Mouse (Mus musculus) adrenal gland, postnatal 10 days (tissue): ENCODE measurements around the gene Fdxr. TPM values are rescaled to one million over a fixed set of nuclear protein-coding genes. Genes with fewer than 3 reads are reported as not detected.

Experiments used
- DNase-seq: peaks from one replicate; pipeline ENCODE4 v3.0.0; 2021; ENCODE audit warnings: mixed read lengths
- long read RNA-seq, 2 experiments: library from polyadenylated mRNA; stranded (forward); transcript quantifications; one replicate each; pipeline ENCODE4 v2.0.0; 2021
- total RNA-seq, 2 experiments: library from RNA; stranded (reverse); gene quantifications; 2 replicates each; pipeline ENCODE4 v1.2.3; 2021

The Fdxr gene
- total RNA-seq = 100 to 1,000 TPM; 368 to 383 TPM
- long read RNA-seq, experiment 1, transcript Fdxr-201 (12 exons, 1,948 nt) = major isoform, 403 of 581 reads
- long read RNA-seq, experiment 1, partial matches to known transcripts = 66 of 581 reads
- long read RNA-seq, experiment 1, other reads (novel, unspliced or antisense) = 110 of 581 reads
- long read RNA-seq, experiment 2, transcript Fdxr-201 (12 exons, 1,948 nt) = major isoform, 148 of 222 reads
- long read RNA-seq, experiment 2, partial matches to known transcripts = 26 of 222 reads
- long read RNA-seq, experiment 2, other reads (novel, unspliced or antisense) = 46 of 222 reads

DNA sequence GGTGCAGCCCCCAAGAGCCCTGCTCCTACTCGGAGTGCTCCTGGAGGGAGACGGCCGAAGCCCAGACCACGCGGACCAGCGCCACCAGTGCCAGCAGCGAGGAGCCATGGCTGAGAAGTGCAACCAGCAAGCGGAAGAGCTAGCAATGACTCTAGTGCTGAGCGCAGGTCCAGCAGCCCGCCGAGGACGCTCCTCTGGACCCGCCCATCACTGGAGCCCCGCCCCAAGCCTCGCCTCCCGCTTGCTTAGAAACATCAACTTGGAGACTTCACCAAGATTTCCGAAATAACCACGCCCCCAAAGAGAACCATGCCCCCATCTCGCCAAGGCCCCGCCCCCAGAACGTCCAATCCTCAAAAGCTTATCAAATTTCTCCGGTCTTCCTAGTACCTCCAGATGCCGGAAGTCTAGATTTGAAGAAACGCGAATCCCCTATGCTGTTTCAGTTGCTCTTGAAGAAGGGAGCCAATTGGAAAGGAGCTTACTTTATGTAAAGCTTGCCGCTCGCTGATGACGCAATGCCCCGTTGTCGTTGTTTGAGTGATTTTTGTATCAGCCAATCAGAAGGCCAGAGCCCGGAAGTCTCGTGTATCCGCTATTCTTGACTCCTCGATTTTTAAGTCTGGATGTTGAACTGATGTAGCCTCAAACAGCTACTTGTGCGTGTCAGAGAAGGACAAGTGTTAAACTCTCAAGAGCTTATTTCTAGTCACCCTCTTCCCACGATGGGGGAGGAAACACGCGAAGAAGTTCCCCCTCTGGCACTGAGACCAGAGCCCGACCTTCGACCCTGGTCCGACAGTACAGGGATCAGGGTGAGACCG, at the start of gene Fdxr:
Gene Fdxr, minus strand, starts transcription at position 271 of the 824 bp plus-strand sequence.
- DNase-seq = peak; percentile 99

GRCm38 (mm10) chr11:115323354-115323753, 46.5 kb upstream of the Fdxr start:
- no peak for DNase-seq

GRCm38 (mm10) chr11:115321906-115322693, 45.2 kb upstream of the Fdxr start, which contains the start of gene Ush1g:
Gene Ush1g, minus strand, starts transcription at chr11:115322041.
- peak; percentile 81 for DNase-seq

DNA sequence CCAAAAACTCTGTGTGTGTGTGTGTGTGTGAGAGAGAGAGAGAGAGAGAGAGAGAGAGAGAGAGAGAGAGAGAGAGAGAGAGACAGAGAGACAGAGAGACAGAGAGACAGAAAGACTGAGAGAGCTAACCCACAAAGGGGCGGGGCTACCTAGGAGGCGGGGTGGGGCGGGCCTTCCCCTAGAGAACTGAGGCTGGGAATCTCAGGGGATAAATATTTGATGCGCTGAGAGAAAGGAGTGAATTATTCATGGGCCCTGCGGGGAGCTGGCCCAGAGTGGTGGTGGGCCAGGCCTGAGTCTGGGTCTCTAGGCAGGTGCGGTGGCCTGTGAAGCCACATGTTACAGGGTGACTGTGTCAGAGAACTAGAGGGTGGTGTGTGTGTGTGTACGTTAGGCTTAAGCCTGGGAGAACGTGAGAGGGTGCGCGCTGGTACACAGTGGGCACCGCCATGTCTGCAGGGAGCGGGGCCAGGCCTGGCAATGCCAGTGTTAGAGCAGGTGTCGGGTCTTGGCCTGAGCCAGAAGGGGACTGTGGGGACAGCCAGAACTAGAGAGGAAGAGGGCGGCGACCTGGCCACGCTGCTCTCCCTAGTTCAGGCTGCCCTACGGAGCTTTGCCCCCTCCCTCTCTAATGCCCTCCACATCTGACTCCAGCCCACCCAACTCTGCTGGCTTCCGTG, 43.0 kb upstream of the Fdxr start:
- DNase-seq = no peak

DNA sequence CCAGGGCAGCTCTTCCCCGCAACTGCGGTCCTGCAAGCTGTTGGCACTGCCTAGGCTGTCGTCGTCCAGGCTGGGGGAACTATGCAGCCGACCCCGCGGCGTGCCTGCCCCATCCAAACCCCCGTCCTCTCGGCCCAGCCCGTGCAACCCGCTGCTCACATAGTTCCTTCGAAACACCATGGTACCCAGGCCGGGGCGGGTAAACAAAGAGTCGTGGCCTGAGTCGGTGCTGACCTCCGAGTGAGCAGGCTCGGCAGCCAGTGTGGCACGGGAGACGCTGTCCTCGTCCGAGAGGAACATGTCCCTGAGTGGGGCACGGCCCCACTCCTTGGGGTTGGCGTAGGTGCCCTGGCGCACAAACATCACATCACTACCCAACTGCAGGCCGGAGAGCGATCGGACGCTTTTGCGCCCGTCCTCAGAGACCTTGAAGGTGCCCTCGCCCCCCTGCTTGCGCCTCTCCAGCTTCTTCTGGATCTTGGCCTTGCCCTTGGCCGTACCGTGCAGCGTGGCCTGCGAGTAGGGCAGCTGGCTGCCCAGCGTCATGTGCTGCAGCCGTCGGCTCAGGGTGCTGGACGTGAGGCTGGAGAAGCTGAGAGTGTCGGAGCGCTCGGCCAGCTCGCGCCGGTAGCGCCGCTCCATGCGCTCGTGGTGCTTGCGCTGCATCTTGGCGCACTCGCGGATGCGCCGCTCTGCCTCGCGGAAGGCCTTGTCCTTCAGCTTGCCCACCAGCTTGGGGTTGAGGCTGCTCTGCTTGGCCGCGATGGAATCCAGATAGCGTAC, 41.6 kb upstream of the Fdxr start:
- DNase-seq = no peak

- DNase-seq = peak; percentile 30
Observed at GRCm38 (mm10) chr11:115317204-115317603, 40.4 kb upstream of the Fdxr start.

GRCm38 (mm10) chr11:115314249-115314648, 37.4 kb upstream of the Fdxr start:
- DNase-seq = peak; percentile 33

DNA sequence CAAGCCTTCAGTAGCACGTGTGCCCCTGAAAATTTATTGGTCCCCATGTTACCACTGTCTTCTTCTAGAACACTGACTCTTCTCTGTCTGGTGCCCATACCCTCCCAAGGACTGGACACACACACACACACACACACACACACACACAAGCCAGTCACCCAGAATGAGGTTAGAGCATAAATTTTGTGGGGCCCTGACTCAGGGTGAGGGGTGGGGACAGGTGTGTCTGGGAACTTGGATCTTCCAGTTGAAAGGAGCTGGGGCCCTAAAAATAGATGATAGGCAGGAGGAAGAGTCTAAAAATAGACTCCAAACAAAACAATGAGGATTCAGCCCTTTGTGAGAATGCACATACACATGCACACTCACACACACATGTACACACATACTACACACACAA, 31.9 kb upstream of the Fdxr start:
- no peak for DNase-seq

DNA sequence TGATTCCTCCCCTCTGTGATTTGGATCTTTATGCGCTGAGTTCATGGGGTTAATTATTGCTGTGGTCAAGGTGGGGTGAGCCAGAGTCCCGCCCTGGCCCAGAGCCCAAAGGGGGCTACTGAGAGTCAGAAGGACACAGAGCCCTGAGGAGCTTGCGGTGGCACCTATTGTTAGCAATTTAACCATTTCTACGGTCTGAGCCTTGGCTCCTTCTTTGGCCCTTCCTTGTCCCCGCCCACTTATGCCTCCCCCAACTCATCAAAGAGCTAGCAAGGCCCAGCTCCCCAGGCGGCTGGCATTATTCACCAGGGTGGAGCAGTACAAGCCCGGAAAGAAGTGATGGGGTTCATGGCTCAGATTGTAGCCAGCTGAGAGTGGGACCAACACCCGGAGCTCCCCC, 30.0 kb upstream of the Fdxr start, which contains the start of gene Otop2:
Gene Otop2, plus strand, starts transcription at position 301 of the 400 bp plus-strand sequence.
- no peak for DNase-seq

DNA sequence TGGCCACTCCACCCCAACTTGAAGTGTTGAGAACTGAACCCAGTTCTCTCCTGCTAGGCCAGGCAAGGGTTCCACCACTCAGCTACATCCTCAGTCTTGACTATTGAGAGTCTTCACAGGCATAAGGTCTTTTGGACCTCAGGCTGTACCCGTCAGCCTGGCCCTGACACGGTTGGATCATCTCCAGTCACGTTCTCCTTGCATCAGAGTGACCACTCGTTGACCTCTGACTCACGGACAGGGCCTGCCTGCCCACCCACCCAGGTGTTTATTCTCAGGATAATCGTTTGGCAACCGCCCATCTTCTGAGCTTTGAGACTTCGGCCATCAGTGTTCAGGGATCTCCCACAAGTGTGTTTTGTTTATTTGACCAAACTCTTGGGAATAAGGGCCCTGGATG, 26.3 kb upstream of the Fdxr start:
- DNase-seq = no peak

DNA sequence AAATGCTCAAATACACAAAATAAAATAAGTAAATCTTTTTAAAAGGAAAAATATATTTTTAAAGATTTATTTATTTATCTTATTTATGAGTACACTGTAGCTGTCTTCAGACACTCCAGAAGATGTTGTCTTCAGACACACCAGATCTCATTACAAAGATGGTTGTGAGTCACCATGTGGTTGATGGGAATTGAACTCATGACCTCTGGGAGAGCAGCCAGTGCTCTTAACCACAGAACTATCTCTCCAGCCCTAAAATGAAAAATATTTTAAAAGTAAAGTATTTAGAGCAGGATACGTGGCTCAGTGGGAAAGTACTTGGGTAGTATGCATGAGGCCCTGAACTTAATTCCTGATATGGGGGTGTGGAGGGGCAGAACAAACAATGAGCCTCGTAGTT, 24.5 kb upstream of the Fdxr start:
- no peak for DNase-seq

- DNase-seq = no peak
Observed at GRCm38 (mm10) chr11:115300745-115301144, 23.9 kb upstream of the Fdxr start.

DNA sequence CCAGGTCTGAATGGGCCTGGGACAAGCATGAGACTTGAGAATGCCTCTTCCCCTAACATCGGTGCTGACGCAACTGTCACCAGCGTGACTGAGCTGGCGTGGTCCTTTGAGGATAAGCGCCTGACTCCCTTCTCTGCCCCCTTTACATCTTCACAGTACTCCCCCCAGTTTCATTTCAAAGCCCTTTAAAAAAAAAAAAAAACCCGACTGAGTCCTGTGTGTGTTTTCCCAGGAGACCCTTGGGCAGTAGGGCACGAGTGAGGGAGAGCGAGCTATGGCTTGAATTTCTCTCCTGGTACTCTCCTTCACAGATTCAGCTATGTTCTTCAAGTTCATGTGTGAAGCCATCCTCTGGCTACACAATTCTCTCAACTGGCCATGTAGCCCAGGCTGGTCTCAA, 21.3 kb upstream of the Fdxr start:
- no peak for DNase-seq

- peak; percentile 77 for DNase-seq
Observed at GRCm38 (mm10) chr11:115297214-115297826, 20.5 kb upstream of the Fdxr start, which contains the start of gene Fads6. Gene Fads6, minus strand, starts transcription at chr11:115297663.

- DNase-seq = peak; percentile 46
Observed at GRCm38 (mm10) chr11:115296471-115297210, 19.8 kb upstream of the Fdxr start.

DNA sequence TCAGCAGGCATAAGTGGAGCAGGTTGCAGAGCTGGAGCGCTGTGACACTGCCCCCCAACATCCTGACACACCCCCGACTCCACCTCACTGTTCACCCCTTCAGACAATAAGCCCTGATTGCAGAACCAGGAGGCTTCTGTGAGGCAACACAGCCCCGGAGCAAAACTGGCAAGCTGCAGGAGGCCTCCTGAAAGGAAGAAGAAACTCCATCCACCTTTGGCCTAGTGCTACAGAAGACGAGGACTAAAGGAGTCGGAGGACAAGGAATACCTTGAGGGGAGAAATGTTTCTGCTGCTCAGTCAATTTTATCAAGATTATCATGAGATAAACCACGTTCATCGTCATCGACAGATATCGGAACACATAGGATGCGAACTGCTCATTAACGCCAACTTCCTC, 19.1 kb upstream of the Fdxr start:
- no peak for DNase-seq

DNA sequence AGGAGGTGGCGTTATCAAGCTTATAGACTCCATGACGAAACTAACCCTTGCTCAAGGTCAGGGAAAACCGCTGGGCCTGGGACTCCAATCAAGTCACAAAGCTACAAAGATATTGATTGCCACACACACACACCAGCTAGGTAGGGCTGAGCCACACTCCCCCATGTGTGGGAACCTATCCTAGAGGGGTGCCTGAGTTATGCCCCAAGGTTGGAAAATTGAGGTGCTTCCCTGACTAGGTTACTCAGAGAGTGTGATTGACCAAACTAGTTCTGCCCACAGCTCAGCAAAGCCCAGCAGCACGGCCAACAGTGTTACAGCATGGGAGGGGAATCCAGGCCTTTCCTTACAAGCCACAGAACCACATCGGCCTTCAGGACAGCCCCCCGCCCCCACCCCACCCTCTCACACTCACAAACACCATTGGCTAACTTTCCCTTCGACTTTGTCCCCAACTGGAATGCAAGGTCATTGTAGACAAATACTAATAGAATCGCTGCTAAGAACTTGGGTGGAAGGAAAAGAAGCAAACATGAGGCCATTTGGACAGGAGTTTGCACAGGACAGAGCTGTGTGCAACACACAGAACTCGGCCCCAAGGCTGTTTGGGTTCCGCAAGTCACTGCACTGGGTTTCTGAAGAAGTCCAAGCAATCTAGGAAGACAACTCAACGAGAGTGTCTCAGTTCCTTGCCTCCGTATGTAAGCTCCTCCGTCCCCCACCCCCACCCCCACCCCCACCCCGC, 16.0 kb upstream of the Fdxr start:
- no peak for DNase-seq

DNA sequence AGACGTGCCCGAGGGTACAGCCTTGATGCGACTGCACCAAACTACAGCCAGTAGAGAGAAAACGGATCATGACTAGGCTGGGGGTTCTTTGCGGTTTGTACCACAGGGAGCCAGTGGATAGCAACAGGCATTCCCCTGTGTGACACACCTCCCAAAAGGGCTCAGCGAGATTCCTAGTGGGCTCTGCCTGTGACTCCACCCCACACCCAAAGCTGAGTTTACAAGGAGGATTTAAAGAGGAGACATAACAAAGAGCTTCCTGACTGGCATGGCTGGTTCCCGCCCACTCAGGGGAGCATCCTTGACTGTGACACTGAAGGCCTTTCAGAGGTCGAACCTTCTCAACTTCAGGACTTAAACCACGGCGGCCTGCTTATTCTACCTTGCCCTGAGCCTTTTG, 14.7 kb upstream of the Fdxr start:
- no peak for DNase-seq

DNA sequence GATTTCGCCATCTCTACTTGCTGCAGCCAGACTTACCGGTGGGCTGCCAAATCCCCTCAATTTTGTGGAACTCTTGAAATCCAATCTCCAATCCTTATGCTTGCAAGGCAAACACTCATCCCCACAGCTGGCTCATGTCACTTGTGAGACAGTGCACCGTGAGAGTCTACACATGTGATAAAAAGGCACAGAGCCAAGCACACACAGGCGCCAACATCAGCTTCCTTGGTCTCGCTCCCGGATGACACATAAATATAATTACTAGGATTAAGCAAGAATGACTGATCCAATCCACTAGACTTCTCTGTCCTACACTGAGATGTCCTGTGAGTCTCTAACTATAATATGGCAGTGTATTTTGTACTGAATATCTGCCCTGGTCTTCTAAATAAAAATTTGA, 14.1 kb upstream of the Fdxr start:
- no peak for DNase-seq
